Mouse (Mus musculus) layer of hippocampus, adult 2 months (tissue): Measurements from ENCODE around the gene Pcca. TPM values are rescaled to one million over a fixed set of nuclear protein-coding genes. Genes with fewer than 3 reads are reported as not detected.

Experiments used
- DNase-seq, 2 experiments: peaks; one replicate each; pipeline ENCODE4 v3.0.0; 2022; ENCODE audit warnings: low spot score in 2 of 2
- H3K27ac ChIP-seq: fragments of 200-600 bp; 2 replicates; pipeline ENCODE4 v1.8.1; 2022
- H3K4me3 ChIP-seq: fragments of 200-600 bp; 2 replicates; pipeline ENCODE4 v1.8.1; 2022; ENCODE audit warnings: mild to moderate bottlenecking
- CTCF ChIP-seq: fragments of 200-600 bp; conservative IDR thresholded peaks from 2 replicates; pipeline ENCODE4 v1.8.1; 2022; ENCODE audit warnings: antibody characterized with exemption, mild to moderate bottlenecking, moderate library complexity
- total RNA-seq, 2 experiments: library from RNA; stranded (reverse); gene quantifications; 2 replicates each; pipeline ENCODE4 v1.2.3; 2021

Gene Pcca
- total RNA-seq, 2 experiments from 2014 or later: 41.2 to 44.3 TPM

- no peak for DNase-seq
- no peak for TF ChIP-seq CTCF
- H3K4me3 ChIP-seq: no peak overlapping the region
- H3K27ac ChIP-seq: no peak overlapping the region
Measured at GRCm38 (mm10) chr14:122633416-122633815, 99.3 kb downstream of the Pcca start.

- H3K27ac ChIP-seq: no peak overlapping the region
- no peak for DNase-seq
- TF ChIP-seq CTCF: no peak
Measured at GRCm38 (mm10) chr14:122636601-122637000, 102.5 kb downstream of the Pcca start.

GRCm38 (mm10) chr14:122637798-122638555 is 103.9 kb downstream of the Pcca start:
- DNase-seq: no peak
- no peak overlapping the region for H3K27ac ChIP-seq
- no peak overlapping the region for H3K4me3 ChIP-seq
- TF ChIP-seq CTCF: peak; percentile 73

More at GRCm38 (mm10) chr14:122636601-122637000, 102.5 kb downstream of the Pcca start:
- H3K4me3 ChIP-seq: no peak overlapping the region

- Histone ChIP-seq H3K4me3 (no peak overlapping the region), H3K27ac (no peak overlapping the region)
- TF ChIP-seq CTCF: no peak
- no peak for DNase-seq
Measured at GRCm38 (mm10) chr14:122639168-122639720, 105.1 kb downstream of the Pcca start.

- TF ChIP-seq CTCF: no peak
- no peak overlapping the region for H3K4me3 ChIP-seq
- no peak overlapping the region for H3K27ac ChIP-seq
- no peak for DNase-seq
Measured at GRCm38 (mm10) chr14:122642432-122642831, 108.3 kb downstream of the Pcca start.

GRCm38 (mm10) chr14:122648214-122648613 is 114.1 kb downstream of the Pcca start:
- no peak for TF ChIP-seq CTCF
- no peak for DNase-seq
- no peak overlapping the region for H3K4me3 ChIP-seq
- no peak overlapping the region for H3K27ac ChIP-seq

- no peak for DNase-seq
- no peak for TF ChIP-seq CTCF
- Histone ChIP-seq H3K4me3 (no peak overlapping the region), H3K27ac (no peak overlapping the region)
Measured at GRCm38 (mm10) chr14:122649336-122649950, 115.3 kb downstream of the Pcca start.

GRCm38 (mm10) chr14:122651681-122652080 is 117.6 kb downstream of the Pcca start:
- no peak for DNase-seq
- no peak for TF ChIP-seq CTCF
- Histone ChIP-seq H3K27ac (no peak overlapping the region), H3K4me3 (no peak overlapping the region)

GRCm38 (mm10) chr14:122675661-122676060 is 141.5 kb downstream of the Pcca start:
- H3K4me3 ChIP-seq: no peak overlapping the region
- no peak overlapping the region for H3K27ac ChIP-seq
- no peak for DNase-seq
- TF ChIP-seq CTCF: no peak

- Histone ChIP-seq H3K4me3 (no peak overlapping the region), H3K27ac (no peak overlapping the region)
- no peak for DNase-seq
- TF ChIP-seq CTCF: no peak
Measured at GRCm38 (mm10) chr14:122683645-122684044, 149.5 kb downstream of the Pcca start.

- no peak overlapping the region for H3K4me3 ChIP-seq
- no peak for TF ChIP-seq CTCF
- H3K27ac ChIP-seq: no peak overlapping the region
Measured at GRCm38 (mm10) chr14:122684250-122684649, 150.1 kb downstream of the Pcca start.

GRCm38 (mm10) chr14:122684811-122685210 is 150.7 kb downstream of the Pcca start:
- no peak for TF ChIP-seq CTCF
- H3K4me3 ChIP-seq: no peak overlapping the region
- no peak overlapping the region for H3K27ac ChIP-seq
- DNase-seq: no peak

More at GRCm38 (mm10) chr14:122684250-122684649, 150.1 kb downstream of the Pcca start:
- DNase-seq: no peak

- TF ChIP-seq CTCF: no peak
- Histone ChIP-seq H3K27ac (no peak overlapping the region), H3K4me3 (no peak overlapping the region)
- DNase-seq: no peak
Measured at GRCm38 (mm10) chr14:122687398-122687797, 153.3 kb downstream of the Pcca start.
